Mouse (Mus musculus) liver, embryonic 15.5 days (tissue): ENCODE data around the gene Cmc1. TPM values are rescaled to one million over a fixed set of nuclear protein-coding genes. Genes with fewer than 3 reads are reported as not detected.

Source experiments
- ATAC-seq: fragments of 200-750 bp; cut with Nextera tagmentation; 2 replicates; pipeline ENCODE4 v1.8.0; 2017; ENCODE audit warnings: moderate number of reproducible peaks, mild to moderate bottlenecking, moderate library complexity; ENCODE audit not compliant: insufficient read depth
- H3K27ac ChIP-seq: fragments of 300-500 bp; sonication (generic); replicated peaks from 2 replicates; pipeline ENCODE4 v1.5.1; 2015; ENCODE audit warnings: mild to moderate bottlenecking, inconsistent platforms
- H3K27me3 ChIP-seq: fragments of 300-500 bp; sonication (generic); 2 replicates; pipeline ENCODE4 v1.6.1; 2015; ENCODE audit warnings: mild to moderate bottlenecking, inconsistent platforms
- H3K36me3 ChIP-seq: fragments of 300-500 bp; sonication (generic); replicated peaks from 2 replicates; pipeline ENCODE4 v1.6.1; 2015; ENCODE audit warnings: moderate library complexity, mild to moderate bottlenecking, inconsistent platforms
- H3K4me1 ChIP-seq: fragments of 300-500 bp; sonication (generic); replicated peaks from 2 replicates; pipeline ENCODE4 v1.6.1; 2015; ENCODE audit warnings: inconsistent platforms
- H3K4me2 ChIP-seq: fragments of 300-500 bp; sonication (generic); 2 replicates; pipeline ENCODE4 v1.6.1; 2015; ENCODE audit warnings: moderate library complexity, mild to moderate bottlenecking, inconsistent platforms
- H3K4me3 ChIP-seq: fragments of 300-500 bp; sonication (generic); replicated peaks from 2 replicates; pipeline ENCODE4 v1.5.1; 2015; ENCODE audit warnings: mild to moderate bottlenecking, inconsistent platforms
- H3K9ac ChIP-seq: fragments of 300-500 bp; sonication (generic); 2 replicates; pipeline ENCODE4 v1.6.1; 2015; ENCODE audit warnings: moderate library complexity, mild to moderate bottlenecking, inconsistent platforms
- H3K9me3 ChIP-seq: fragments of 300-500 bp; sonication (generic); replicated peaks from 2 replicates; pipeline ENCODE4 v1.6.1; 2016; ENCODE audit warnings: inconsistent platforms
- WGBS: fragments of 180-500 bp; shearing (Covaris S2); methylation state at CpG from one replicate; pipeline ENCODE4 v1.1.7; 2015; ENCODE audit warnings: mixed read lengths; ENCODE audit not compliant: insufficient replicate concordance; 5-methylcytosine and 5-hydroxymethylcytosine counted together
- polyA plus RNA-seq: library from polyadenylated mRNA; unstranded; fragments of >200 nt; fragmentation: Nextera tagmentation; extraction: Ambion mirVana; gene quantifications from 2 replicates; pipeline ENCODE4 v1.2.1, GENCODE M21; 2015

The Cmc1 gene
- polyA plus RNA-seq, 1 experiment from 2014 or later: 17.5 TPM

- H3K9me3 ChIP-seq: no peaks in the 10 kb centered on the region
- H3K36me3 ChIP-seq: no peaks in the 10 kb centered on the region
- H3K4me1 ChIP-seq: no peaks in the 10 kb centered on the region
- no peak overlapping the region for H3K9ac ChIP-seq
- H3K27ac ChIP-seq: no peak overlapping the region
- H3K4me3 ChIP-seq: no peak overlapping the region
- whole genome bisulfite sequencing: 11% methylated on average over 1 of the region's 1 CpGs
- no peak for ATAC-seq
- no peaks in the 10 kb centered on the region for H3K27me3 ChIP-seq
- no peak overlapping the region for H3K4me2 ChIP-seq
Observed at GRCm38 (mm10) chr9:118030252-118030651, 119.7 kb downstream of the Cmc1 start.

GRCm38 (mm10) chr9:118029490-118029889 is 120.5 kb downstream of the Cmc1 start:
- ATAC-seq: no peak
- Histone ChIP-seq H3K9me3 (no peaks in the 10 kb centered on the region), H3K27ac (no peak overlapping the region), H3K27me3 (no peaks in the 10 kb centered on the region), H3K4me2 (no peak overlapping the region), H3K4me3 (no peak overlapping the region), H3K4me1 (no peaks in the 10 kb centered on the region), H3K9ac (no peak overlapping the region), H3K36me3 (no peaks in the 10 kb centered on the region)
- WGBS: 30% methylated on average over 4 of the region's 4 CpGs

- Histone ChIP-seq H3K4me1 (no peaks in the 10 kb centered on the region), H3K27ac (no peak overlapping the region), H3K27me3 (no peaks in the 10 kb centered on the region), H3K9ac (no peak overlapping the region), H3K9me3 (no peaks in the 10 kb centered on the region), H3K4me3 (no peak overlapping the region), H3K36me3 (no peaks in the 10 kb centered on the region), H3K4me2 (no peak overlapping the region)
- ATAC-seq: no peak
- WGBS: 35% methylated on average over 2 of the region's 2 CpGs
Observed at GRCm38 (mm10) chr9:118024966-118025365, 125.0 kb downstream of the Cmc1 start.

Other genes starting within 250 kb of the Cmc1 start
- 33.0 and 36.5 TPM in 2 replicates for gene Azi2, start 109.7 kb downstream of the Cmc1 start, polyA plus RNA-seq